Mouse (Mus musculus) induced T-regulatory cell, adult 2 months (primary cell): Measurements from ENCODE around the gene Ulk3.
A peak's percentile ranks its signal among the peaks of the same experiment; 100 is the strongest.

ENCODE experiments used
- DNase-seq: peaks from one replicate; pipeline ENCODE4 v3.0.0-alpha.2; 2012; ENCODE audit warnings: low read depth

Gene Ulk3

GRCm38 (mm10) chr9:57568500-57568899 is 20.8 kb upstream of the Ulk3 start:
- DNase-seq, result no peak

DNA sequence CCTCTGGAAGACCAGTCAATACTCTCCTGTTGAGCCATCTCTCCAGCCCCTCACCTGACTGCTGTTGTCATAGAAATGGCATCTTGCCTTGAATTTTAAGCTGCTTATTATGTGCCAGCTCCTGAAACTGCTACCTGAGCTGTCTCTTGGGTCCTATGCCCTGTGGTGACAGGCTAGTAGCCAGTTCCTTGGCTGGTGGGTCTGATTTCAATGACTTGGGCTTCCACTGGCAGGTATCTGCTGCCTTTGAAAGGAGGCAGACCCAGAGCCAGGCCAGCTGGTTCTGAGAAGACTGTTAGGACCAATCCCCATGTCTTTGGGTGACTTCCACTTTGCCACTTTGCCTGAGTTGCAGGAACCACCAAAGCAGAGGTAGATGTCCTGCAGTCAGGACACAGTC is 14.9 kb upstream of the Ulk3 start:
- DNase-seq, result no peak

DNA sequence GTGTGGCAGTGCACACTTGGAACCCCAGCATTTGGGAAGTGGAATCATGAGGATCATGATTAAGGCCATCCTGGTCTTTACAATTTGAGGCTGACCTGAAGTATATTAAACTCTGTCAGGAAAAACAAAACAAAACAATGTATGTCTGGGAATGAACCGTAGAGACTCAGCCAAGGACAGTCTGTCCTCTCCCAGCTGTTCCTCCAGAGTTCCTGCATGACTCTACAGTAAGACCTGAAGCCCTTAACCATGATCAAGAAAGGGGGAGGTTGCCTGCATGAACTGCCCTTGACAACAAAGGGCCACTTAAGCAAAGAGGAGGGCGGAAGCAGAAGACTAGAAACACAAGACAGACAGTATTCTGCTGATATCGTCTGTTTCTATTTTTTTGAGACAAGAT is 13.7 kb upstream of the Ulk3 start:
- DNase-seq, result no peak

DNA sequence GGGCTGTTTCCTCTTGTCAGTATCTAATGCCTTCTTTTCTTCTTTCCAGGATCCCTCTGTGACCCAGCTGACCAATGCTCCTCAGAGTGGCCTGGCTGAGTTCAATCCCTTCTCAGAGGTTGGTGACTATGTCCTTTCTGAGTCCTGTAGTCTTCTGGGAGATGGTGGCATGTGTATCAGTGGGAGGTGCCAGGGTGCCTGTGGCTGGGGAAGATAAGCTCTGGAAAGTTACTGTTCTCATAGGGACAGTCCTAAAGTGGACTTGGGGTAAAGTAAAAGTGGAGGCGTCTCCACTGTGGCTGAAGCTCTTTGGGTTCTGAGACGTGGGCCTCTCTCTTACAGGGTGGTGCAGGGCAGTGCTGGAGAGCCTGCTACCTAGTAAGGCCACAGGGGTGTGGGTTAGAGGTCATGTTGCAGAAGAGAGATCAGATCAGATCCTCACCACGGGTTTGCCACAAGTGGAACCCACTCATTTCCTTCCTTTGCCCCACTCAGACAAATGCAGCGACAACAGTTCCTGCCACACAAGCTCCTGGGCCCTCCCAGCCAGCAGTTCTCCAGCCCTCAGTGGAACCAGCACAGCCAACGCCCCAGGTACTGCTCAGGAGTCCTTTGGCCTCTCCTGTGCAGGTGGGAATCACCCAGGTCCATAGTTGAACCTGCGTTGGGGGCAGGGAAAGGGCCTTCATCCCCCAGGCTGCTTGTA is 12.0 kb upstream of the Ulk3 start:
- peak; percentile 65 for DNase-seq

DNA sequence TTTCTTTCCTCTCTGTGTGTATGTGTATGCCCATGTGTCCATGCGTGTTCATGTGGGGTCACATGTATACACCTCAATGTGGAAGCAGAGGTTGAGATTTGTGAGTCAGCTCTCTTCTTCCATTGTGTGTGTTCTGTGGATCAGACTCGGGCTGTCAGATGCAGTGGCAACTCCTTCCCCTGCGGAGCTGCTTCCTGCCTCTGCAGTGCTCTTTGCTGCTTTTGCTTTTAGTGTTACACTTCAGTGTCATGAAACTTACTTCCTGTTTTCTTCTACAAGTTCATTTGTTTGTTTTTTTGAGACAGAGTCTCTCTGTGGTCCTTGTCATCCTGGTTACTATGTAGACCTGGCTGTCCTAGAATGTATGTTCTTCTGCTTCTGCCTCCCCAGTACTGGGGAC is 4.3 kb upstream of the Ulk3 start:
- DNase-seq, result peak; percentile 67

DNA sequence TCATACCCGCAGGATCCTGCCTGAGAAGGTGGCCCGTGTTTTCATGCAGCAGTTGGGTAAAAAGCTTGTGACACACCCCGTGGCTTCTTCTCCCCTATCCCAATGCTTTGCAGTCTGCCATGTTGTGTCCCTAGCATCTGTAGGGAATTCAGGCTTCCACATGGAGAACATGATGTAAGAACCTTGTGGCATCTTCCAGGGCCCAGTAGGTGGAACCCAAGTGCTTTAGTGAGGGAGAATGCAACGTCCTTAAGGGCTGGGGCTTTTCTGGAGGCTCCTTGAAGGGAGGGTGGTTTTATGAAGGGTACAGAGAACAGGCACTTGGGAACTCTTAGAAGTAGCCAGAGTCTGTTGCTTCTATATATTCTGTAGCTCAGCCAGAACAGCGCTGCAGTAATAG is 1.5 kb downstream of the Ulk3 start:
- peak; percentile 24 for DNase-seq

DNA sequence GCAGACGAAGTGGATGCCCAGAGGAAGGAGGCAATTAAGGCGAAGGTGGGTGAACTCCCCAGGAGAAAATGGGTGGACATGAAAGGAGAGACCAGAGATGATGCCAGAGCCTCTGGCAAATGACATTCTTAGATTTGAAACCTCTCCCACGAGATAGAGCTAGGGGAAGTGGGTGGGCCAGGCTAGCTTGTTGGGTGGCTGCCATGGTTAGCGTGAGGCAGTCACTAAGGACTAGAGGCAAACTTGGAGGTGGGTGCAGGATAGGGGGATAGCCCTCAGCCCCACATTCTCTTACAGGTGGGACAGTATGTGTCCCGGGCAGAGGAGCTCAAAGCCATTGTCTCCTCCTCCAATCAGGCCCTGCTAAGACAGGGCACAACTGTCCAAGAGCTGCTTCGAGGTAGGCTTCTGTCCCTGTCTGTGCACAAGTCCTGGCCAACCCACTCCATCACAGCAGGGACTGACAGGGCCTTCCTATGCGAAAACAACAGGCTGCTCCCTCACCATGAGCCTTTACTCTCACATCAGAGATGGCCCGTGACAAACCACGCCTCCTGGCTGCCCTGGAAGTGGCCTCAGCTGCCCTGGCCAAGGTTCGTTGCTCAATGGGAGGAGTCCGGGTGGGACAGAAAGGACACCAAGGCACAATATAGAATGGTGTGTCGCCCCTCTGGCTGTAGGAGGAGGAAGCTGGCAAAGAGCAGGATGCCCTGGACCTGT is 4.4 kb downstream of the Ulk3 start:
- DNase-seq, result no peak

- no peak for DNase-seq
Measured at GRCm38 (mm10) chr9:57594174-57594509, 4.9 kb downstream of the Ulk3 start.

GRCm38 (mm10) chr9:57597265-57597664 is 8.0 kb downstream of the Ulk3 start:
- DNase-seq, result no peak

GRCm38 (mm10) chr9:57597929-57598382 is 8.7 kb downstream of the Ulk3 start:
- no peak for DNase-seq

DNA sequence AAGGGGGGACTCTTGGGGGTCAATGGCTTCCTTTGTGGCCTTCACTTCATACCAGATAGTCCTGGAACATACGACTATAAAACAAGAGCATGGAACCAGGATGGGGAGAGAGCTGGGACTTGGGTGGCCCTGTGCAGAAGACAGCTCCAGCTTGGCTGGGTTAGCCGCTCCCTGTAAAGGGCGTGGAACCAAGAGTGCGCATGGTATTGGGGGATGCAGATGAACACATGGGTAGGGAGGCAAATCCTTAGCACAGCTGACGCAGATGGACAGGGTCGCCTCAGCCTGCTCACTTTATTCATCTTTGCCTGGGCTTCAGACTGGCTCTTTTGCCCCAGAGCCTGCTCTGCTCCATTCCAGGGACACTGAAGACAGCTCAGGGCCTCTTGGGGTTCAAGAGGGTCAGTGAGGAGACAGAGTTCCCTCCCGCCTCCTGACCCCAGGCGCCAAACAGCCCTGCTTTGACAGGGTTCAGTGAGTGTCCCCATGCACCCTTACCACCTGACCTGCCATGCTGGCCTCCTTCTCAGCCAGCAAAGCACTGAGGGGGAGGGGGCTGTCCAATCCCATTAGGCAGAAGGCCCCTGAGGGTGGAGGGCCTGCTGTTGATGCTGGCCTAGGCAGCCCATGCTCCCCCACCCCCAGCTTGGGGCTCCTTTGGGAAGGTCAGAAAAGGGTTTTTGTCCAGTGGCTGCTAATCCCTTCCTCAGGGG is 9.8 kb downstream of the Ulk3 start:
- no peak for DNase-seq

DNA sequence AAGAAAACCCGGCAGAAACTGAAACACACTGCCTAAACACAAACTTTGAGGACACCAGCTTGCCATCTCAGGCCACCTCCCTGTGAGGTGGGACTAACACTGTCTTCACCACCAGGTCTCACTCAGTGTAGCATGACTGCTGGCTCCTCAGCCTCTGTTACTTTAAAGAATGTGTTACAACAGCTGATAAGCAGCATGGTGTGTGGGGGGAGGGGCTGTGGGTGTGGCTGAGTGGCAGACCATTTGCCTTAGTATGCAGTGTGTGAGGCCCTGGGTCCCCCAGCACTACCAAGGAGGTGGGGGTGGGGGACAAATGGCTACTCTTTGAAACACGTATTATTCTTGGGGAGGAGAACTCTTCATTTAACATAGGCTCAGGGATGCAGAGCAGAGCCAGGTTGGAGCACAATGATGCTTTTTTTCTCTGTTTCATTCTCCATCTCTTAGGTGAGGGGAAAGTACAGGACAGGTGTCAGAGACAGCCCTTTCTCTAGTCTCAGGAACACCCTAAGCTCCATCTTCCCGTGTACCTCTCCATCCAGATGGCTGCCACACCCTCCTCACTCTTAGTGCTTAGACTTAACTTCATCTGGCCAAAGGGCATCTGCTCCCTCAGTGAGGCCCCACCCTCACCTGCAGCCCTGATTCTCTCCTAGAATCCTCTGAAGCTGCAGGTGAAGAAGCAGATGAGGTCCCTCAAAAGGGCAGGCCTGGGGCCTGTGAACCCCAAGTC is 11.5 kb downstream of the Ulk3 start:
- DNase-seq, result no peak

DNA sequence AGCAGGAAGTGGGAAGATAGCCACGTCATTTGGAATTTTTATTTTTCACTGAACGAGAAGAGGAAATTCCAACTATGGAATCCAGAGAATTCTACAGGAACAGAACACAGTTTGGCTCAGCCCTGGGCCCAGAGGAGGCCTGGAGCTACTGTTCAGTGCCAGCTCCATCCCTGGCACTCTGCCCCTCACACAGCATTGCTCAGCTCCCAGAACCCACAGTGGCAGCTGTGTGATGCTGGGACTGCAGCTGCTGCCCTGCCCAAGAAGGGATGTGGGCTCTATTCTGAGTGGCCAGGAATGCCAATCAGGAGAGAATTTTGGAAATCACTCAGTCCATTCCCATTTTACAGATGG is 12.1 kb downstream of the Ulk3 start:
- DNase-seq, result no peak

DNA sequence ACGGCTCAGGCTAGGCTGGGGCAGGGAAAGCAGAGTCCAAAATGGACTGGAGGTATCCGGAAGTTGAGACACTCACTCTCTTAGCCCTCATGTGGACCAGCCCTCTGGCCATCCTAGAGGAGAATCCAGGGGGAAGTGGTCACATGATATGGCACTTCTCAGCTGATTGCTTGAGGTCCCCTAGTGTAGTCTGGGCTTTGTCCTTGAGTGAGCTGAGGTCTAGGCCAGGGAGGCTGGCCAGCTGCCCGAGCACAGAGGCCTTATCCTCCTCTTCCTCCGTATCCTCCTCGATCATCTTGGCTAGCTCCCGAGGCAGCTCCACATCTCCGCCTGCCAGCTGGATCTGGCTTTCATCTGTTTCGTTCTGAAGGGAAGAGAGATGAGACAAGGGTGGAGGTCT is 12.8 kb downstream of the Ulk3 start:
- no peak for DNase-seq

- DNase-seq, result no peak
Measured at GRCm38 (mm10) chr9:57604875-57605274, 15.6 kb downstream of the Ulk3 start.

DNA sequence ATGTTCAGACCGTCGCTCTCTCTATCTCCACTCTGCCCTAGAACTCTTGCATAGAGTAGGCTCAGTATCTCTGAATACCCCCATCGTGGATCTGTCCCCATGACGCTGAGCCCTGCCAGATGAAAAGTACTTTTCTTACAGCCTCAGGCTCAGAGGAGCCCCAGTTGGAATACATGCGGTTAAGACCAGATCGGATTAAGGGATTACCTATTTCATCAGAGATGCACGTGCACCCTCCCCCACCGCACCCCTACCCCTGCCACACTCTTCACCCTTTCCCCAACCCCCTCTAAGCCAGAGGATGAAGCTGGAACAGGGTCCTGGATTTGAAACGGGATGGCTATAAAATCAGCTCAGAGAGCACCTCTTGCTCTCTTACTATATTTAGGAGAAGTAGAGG is 16.3 kb downstream of the Ulk3 start:
- no peak for DNase-seq

- peak; percentile 64 for DNase-seq
Measured at GRCm38 (mm10) chr9:57606139-57606851, 17.0 kb downstream of the Ulk3 start, which contains the start of gene Cplx3. Cplx3 (minus strand) TSS chr9:57606281.

DNA sequence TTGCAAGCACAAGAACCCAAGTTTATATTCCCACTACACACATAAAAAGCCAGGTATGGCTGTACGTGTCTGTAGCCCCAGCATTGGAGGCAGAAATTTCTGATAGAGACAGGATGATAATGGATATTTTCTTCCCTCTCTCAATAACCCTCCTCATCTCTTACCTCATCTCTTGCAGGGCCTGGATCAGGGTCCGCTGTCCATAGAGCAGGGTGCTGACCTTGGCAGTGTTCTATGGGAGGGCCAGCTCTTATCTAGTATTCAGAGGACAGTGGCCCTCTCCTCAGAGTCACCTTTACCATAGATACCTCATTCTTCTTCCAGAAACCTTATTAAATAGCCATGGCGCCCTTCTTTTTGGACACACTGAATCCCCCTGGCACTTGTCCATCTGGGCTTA is 20.6 kb downstream of the Ulk3 start:
- no peak for DNase-seq

- DNase-seq, result no peak
Measured at GRCm38 (mm10) chr9:57610359-57610826, 21.1 kb downstream of the Ulk3 start.

GRCm38 (mm10) chr9:57612587-57612986 is 23.3 kb downstream of the Ulk3 start:
- no peak for DNase-seq

DNA sequence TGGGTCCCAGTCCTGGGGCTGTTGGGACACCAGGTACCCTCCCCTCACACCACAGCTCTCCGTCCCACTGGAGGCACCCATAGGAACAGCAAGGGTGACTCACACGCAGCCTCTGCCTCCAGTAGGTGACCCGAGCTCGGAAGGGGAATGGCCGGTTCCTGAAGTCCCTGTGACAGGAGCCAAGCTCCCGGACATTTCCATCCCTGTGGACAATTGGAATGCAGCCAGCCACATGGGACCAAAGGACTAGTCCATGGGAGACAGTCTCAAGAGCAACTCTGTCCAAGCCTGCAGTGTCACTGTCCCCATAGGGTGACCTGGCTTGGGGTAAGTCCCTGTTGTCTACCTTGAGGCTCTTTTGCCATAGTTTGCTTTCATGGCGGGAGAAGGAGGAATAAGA is 24.7 kb downstream of the Ulk3 start:
- no peak for DNase-seq

DNA sequence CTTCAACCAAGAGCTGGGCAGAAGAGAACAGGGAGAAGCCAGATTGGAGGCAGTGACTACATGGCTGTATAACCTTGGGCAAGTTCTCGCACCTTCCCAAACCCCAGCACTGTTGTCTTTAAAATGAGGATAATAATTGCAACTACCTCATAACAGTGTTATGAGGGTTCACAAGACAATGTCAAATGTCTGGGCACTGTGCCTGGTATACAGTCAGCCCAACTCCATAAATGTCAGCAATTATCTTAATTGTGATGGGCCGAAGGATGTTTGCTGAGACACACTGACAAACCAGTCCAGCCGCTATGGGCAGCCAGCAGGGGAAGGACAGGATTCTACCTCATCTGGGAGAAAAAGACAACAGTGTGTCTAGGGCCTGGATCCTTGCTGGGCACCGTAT is 25.5 kb downstream of the Ulk3 start:
- no peak for DNase-seq
